Mouse (Mus musculus) brain, adult 10 weeks (tissue): Measurements from ENCODE around the gene Aste1. TPM values are rescaled to one million over a fixed set of nuclear protein-coding genes. Genes with fewer than 3 reads are reported as not detected.

Experiments used
- polyA plus RNA-seq: library from polyadenylated mRNA; stranded (reverse); fragments of 350-450 nt; fragmentation: Illumina TruSeq; extraction: RNeasy Lipid Tissue Mini Kit (QIAGEN cat#74804); gene quantifications from one replicate; pipeline ENCODE4 v1.2.3, GENCODE M21; 2015; ENCODE audit warnings: low read depth, low replicate concordance

The Aste1 gene
- polyA plus RNA-seq: 8.9 TPM

DNA sequence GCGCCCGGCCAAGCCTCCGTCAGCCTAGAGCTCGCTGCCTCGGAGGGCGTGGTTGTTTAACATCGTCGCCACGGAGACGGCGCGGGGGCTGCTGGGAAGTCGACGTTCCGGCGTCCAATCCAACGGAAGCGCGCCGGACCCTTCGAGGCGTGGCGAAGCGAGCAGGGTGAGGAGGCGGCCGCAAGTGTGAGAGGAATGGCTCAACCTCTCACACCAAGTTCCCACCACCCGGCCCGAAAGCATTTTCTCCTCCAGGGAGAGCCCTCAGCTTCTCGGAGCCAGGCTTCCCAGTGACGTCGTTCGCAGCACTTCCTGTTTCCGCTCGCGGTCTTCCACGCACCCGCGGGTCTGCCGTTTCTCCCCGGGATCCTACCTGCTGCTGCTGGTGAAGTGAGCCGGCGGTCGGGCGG is at the start of gene Aste1, which contains the start of gene Nek11:
Gene Aste1, plus strand, starts transcription at position 175 of the 410 bp plus-strand sequence.
Gene Nek11, minus strand, starts transcription at position 307 of the 410 bp plus-strand sequence.

Other genes starting within 250 kb of the Aste1 start
- 2.0 TPM for gene Nek11, start 132 bp downstream of the Aste1 start, polyA plus RNA-seq
- 137 TPM for gene Atp2c1, start 131.9 kb downstream of the Aste1 start, polyA plus RNA-seq
- gene Pik3r4, start 247.6 kb downstream of the Aste1 start, polyA plus RNA-seq: 27.6 TPM